Mouse (Mus musculus) 3134 (cell line): ENCODE measurements around the gene Lpar1.

Source experiments
- DNase-seq: peaks from one replicate; pipeline ENCODE4 v3.0.0-alpha.2; 2011; ENCODE audit warnings: low spot score; ENCODE audit not compliant: insufficient read length; ENCODE audit errors: extremely low read depth

The Lpar1 gene

DNA sequence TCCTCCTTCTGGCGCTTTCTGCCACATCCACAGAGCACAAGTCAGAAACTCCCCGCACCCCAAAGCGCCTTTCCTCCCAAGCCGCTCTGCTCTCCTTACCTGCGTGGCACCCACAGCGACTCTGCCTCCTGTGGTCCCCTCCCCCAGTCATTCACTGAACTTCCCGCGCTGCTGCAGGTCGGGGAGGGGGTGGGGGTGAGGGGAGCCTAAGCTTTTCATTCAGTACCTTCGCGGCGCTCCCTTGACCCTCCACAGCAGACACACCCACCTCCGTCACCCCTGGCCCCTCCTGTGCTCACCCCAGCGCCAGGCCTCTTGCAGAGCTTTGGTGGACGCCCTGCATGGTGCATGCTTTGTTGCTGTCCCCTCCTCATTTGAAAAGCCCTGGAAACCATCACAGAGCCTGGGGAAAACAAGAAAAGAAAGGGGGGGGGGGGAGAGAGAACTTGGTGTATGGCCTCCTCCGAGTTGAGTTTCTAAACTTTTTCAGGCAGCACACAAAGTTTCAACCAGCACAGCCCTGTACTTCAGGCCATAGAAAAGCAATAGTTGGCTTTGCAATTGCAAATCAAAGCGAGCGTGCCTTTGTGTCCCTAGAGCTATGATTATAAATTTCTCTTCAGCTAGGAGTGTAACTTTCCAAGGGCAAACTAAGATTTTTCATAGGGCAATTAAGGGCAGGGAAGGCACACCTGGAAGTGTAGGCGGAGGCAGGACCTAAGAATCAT, at the start of gene Lpar1:
TSS of gene Lpar1 (minus strand) at position 268 of the 728 bp plus-strand sequence.
- no peak for DNase-seq

DNA sequence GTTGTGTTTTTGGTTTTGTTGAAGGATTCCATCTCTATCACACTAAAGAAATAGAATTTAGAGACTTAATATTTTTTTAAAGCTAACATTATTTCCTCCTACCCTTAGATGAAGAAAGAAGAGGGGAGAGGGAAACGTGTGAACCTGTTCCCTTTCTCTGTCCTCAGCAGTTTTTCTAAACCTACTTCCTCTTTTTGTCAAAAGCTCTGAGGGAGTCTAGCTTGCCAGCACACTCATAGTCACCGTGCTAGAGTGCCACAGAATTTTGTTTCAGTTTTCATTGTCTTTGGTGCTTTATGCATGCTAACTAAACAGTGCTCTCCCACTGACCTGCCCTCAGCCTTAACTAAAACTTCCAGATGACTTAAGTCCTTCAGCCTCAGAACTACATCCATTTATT, 32.2 kb upstream of the Lpar1 start:
- no peak for DNase-seq

DNA sequence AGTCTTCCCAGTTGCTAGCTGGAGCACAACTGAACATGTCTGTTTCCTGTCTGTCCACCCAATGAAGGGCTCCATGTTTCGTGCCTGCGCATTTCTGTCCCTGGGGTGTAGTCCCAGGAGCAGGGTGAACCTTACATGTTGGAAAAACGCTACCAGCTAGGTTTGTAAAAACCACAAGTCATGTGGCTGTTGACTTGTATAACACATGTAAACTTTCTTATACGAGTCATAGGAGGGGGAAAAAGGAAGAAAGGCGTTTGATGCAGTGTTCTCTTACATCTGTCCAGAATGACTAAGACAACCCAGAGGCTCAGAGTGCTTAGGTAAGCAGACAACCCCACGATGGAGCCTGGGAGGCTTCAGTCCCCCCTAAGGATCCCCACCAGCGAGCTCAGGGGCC, 27.5 kb upstream of the Lpar1 start:
- DNase-seq, result peak; percentile 30

DNA sequence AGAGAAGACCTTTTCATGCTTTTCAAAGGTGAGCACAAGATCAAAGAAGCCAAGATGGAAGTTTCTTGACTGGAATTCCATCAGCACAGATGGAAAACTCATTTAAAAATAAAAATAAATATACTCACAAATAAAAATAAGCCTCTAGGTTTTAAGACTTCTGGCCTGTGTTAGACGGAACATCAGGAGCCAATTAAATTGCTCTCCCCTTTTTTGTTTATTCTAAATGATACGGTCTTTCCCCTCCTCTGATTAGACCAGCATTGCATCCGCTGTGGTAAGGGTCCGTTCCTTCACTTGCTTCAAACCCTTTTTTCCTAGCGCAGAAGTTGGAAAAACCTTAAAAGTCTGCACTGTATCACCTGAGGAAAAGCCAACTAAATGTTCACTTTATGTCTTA, 26.8 kb upstream of the Lpar1 start:
- DNase-seq, result no peak

DNA sequence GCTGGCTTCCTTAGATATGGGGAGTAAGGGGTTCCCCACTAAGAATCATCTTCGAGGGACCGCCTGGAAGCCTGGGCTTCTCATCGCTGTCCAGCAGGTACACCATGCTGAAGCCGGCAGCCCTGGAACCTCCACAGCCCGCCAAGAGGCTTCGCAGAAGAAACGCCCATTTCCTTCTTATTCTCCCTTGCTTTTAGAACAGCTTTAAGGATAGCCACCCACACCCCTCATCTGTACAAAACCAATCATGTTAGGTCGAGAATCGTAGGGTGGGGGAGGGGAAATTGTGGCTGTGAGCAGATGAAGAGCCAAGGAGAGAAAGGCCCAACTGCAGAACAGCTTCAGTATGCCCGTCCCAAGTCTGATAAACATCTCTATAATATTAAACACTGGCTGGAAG, 26.4 kb upstream of the Lpar1 start:
- DNase-seq, result no peak

DNA sequence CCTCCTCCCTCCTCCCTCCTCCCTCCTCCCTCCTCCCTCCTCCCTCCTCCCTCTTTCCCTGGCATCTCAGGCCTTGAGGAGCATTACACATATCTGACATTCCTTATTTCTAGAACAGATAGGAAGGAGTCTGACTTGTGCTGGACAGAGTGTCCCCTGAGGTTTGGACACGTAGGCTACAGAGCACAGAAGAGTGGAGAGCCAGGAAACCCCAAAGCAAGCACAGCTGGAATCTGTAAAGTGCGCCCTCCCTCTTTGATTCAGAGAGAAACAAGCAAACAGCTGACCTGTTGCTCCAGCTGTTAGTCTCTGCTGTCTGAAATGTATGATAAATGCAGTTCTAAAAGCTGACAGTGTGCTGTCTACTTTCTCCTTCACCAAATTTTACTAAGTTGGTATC, 24.8 kb upstream of the Lpar1 start:
- DNase-seq, result peak; percentile 62

DNA sequence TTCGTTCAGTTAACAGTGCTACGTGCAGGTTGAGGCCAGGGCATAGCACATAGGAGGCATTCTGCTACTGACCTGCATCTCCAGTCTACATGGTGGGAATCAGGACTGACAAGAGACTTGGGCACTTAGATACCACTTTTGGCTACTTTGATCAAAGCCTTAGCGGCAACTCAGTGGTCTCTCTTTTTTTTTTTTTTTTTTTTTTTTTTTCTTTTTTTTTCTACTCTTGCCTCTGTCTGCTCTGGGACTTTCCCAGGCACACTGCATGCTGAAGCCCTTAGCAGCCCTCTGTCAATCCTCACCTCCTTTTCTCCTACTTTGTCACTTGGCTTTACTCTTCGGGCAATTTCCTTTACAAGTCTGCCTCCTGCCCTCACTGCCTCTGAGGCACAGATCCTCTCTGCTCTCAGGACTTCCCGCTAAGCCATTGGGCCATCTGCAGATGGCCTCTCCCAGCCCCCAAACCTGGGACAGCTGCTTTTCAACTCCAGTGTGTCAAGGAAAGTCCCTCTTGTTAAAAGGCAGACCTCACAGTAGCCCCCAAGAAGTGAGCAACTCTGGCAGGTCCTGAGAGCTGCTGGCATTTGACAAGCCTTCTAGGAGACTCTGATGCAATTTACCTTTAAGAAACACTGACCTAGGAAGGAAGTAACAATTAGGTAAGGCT, 23.8 kb upstream of the Lpar1 start:
- no peak for DNase-seq

DNA sequence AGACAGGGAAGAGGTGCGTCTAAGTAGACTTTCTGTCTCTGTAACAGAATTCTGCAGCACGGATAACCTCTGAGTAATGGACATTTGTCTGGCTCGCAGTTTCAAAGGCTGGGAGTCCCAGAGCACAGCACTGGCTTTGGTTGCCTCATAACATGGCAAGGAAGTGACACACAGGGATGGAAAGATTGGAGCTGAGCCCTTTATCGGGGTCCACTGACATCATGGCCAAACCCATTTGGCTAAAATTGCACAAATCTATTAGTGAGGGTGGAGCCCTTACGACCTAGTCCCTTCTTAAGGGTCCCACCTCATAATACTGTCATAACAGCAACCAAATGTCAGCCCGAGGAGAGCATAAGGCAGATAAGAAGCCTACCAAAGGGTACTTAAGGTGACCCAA, 22.1 kb upstream of the Lpar1 start:
- no peak for DNase-seq

DNA sequence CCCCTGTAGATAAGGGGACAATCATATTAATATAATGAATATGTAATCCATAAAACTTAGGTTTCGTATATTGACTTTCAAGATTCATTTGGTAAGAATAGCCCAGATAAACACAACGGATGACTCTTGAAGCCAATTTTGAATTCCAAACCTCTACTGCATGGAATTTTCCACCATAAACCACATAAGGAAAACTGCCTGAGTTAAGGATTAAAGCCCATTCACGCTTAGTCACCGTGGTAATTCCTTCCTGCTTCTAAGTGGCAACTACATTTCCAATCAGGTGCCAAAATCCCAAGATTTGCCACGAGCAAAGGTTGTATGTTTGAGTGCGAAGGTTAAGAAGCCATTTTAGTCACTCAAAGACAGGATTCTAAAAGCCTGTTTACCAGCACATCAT, 20.3 kb upstream of the Lpar1 start:
- DNase-seq, result peak; percentile 62

DNA sequence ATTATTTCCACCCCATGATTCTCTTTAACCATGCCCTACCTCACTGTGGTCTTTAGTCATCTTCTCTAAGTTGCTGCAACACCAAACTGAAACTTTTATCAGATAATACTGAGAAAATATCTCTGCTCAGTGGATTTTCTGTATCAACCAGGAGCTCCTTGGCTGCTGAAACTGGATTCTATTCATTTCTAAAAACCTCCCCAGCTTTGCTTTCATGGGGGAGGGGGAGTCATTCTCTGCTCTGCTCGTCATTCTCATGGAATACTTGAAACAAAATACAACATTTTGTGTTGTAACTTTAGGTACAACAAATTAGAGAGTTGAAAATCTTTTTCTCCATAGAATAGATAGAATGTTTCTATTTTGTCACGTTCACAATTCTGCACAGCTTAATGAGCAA, 18.7 kb upstream of the Lpar1 start:
- no peak for DNase-seq

DNA sequence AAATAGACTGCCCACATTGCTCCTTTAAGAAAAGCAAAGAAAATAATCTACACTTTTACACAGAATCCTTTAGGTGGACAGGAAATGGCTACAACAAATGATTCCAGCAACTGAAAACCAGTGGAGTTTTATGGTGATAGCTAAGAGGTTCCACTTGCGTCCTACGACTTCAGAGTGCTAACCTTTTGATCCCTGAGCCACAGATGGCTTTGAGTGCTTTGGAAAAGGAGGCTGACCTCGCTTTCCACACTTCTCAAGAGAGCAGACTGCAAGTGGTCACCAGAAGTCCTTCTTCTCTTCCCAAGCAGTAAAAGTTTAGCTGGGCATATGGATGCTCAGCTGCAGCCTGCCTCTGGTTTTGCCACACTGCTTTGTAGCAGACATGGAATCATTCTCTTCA, 18.0 kb upstream of the Lpar1 start:
- DNase-seq, result no peak

DNA sequence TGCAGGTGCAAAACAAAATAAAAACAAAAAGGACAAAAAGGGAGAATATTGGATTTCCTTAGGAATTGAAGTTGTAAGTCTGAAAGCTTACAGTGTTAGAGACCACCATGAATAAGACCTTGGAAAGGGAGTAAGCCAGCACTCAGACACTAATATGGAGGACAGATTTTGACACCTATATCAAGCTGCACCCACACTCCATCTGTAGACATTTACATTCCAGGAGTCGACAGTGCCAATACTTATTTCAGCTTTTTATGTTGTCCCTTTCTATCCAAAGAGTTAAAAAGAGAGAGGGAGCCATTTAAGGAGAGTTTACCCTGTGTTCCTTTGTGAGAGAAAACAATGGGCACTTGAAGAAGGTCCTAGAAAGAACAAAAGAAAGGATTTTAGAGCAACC, 17.5 kb upstream of the Lpar1 start:
- no peak for DNase-seq

DNA sequence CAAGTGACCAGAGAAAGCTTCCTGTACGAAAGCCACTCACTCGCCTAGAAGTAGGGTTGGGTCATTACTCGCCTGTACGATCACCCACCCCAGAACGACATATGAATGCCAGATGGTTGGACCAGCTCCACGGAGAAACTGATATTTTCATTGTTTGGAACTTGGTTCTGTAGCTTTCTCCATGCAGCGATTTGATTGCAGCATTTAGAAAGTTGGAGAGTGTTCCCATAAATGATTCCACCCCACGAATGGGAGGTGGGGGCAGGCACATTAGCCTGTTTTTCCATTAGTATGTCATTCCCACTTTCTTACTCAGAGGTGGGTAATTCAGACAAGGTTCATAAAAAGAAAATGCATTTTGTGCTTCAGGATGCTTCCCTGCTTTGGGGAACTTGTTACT, 14.8 kb upstream of the Lpar1 start:
- no peak for DNase-seq

DNA sequence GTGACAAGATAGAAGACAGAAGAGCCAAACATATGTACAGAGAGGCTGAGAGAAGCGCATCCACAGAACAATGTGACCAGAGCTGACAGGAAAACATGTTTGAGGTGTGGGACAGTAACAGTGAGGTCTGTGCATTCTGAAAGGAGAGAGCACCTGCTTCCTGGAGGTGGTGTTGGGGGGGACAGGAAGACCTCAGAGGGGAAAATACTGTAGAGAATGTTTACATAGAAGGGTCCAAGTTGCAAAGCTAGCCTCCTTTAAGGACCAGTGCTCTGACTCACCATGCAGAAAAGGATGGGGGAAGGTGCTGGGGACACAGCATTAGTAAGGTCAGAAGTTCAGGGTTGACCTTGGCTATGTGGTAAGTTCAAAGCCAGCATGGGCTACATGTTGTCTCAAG, 9.1 kb upstream of the Lpar1 start:
- no peak for DNase-seq

DNA sequence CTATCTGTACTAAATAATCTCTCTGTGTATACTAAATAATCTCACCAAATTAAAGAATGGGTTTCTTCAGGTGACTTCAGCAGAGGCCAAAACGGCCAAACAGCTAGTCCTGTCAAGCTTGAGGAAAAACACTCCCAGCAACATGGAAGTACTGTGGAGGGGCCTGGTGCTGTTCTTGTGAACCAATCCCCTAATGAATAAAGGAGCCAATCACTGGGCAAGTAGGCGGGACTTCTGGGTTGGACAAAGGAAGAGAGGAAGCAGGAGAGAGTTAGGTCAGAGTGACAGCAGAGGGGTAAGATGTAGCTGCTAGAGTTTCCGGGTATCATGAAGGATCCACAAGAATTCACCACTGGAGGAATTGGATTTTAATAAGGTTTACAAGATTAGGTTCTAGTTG, 3.3 kb upstream of the Lpar1 start:
- DNase-seq, result no peak

DNA sequence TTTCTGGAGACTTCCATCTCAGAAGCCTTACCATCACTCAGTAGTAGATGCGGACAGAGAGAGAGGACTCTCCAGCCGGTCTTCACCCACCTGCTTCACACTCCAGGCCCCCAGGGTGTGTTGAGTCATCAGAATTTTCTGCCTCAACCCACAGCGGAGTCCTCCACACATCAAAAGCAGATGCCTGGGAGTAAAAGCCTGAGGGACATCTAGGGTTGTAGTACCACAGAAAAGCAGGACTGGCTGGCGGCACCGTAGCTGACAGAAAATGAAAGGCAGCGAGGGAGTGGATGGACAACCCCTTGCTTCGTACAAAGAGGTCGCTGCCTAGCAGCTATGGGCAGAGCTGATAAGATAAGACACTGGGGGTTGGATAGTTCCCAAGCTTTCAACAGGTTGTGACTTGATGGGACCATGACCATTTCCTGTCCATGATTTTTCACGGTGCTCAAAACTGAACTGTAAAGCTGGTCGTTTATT, 701 bp upstream of the Lpar1 start:
- DNase-seq, result peak; percentile 35

DNA sequence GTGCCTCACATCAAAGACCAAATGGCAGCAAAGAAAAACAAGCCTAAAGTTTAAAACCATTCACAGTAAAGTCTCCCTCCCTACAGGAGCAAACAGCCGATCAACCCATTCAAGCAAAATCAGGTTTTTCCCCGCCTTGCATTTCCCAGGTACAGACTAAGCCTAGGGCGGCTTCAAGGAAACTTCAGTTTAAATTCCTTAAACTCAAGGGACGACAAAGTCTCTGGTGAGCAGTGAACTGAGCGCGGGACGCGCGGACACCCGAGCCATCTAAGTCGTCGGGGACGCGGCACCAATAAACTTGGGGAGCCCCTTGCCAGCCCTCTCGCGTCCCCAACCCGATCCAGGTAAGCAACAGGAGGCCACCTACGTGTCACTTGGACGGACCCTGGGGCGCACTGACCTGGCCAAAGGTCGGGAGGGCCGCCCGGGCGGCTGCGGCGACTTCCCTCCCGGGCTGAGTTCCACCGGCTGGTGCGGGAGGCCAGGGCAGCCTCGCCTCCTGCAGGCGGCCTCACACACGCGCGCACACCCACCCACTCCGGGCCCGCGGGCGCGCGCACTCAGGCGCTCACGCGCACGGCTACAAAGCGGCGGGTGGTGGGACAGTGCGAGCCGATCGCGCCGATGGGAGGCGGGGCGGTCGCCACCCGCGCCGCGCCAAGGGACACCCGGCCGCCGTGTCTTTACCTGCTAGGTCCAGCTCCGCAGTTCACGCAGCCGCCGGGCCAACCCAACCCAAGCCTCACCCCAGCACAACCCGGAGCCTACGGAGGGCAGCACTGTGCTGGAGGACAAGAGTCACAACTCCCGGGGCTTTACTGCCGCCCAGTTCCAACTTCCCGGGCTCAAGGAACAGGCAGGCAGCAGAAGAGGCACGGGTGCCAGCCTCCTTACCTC, 717 bp downstream of the Lpar1 start:
- peak; percentile 95 for DNase-seq

DNA sequence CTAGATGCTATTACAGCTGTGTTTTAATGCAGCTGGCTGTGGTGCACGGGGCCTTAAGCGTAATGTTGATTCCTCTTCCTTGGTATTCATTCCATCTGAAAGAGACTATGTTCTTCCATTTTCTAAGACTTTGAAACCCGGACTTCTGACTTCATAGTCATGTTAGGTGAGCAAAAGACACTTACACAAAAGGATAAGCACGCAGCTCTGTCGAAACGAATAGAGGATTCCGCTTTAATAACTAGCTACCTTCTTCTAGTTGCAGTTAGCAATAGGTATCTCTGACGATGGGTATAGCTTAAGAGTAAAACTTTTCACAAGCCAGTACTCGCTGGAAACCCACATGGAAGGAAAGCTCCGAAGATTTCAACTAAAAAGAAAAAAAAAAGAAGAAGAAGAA, 1.5 kb downstream of the Lpar1 start:
- DNase-seq, result no peak

DNA sequence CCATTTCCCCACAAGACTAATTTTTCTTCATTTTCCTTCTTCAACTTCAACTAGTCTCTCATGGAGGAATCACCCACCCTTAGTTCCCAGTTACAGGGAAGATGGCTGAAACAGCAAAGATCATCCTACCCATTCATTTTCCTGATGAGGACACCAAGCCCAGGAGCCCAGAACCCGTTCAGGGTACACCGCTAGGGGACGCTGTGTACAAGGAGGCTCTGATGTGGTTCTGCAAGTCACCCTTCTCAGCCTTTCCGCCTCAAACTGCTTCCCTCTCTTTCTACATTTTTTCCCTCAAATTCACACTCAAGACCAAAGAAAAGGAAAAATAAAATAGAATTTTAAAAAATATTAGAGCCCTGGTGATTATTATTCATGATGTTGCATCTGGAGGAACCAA, 1.9 kb downstream of the Lpar1 start:
- DNase-seq, result peak; percentile 78

DNA sequence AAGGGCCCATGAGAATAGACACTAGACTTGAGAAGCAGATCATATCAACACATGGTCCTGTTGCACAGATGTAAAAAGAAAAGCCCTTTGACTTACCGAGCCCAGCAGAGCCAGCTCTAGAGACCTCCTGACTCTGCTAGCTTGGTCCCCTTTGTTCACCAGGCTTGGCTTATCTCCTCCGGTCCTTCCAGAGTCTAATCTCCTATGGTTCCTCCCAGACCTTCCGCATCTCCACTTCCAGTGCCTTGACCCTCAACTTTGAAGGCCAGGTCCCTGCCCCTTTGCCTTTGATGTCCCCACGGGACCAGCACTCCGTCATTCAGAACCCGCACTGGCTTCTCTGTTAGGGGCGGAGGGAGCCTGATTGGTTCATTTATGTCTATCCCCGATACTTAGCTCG, 6.0 kb downstream of the Lpar1 start:
- DNase-seq, result no peak

DNA sequence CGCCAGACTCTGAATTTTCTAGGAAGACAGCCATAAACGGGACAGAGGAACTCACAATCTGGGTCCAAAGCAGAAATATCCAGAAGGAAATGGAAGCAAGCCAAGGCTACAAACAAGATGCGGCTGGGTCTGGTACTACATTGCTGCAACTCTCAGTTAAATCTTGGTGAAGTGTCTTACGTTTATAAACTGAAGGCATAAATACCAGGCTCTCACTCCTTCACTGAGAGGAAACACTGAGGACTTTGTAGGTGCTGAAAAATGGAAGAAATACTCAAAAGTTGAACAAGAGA, 6.5 kb downstream of the Lpar1 start:
- no peak for DNase-seq
